Mouse (Mus musculus) kidney, embryonic 15.5 days (tissue): ENCODE measurements around the gene Pou6f1. TPM values are rescaled to one million over a fixed set of nuclear protein-coding genes. Genes with fewer than 3 reads are reported as not detected.
"Not testable (repeated sequence)": the region's sequence is repeated elsewhere in the genome, so short reads cannot be mapped to it uniquely, and the experiment has no call there.

Experiments
- ATAC-seq: fragments of 200-750 bp; cut with Nextera tagmentation; replicated peaks from 2 replicates; pipeline ENCODE4 v1.8.0; 2017; ENCODE audit warnings: moderate TSS enrichment; ENCODE audit not compliant: low FRiP score
- H3K27ac ChIP-seq: fragments of 300-500 bp; sonication (generic); 2 replicates; pipeline ENCODE4 v1.5.1; 2015; ENCODE audit warnings: mild to moderate bottlenecking, inconsistent platforms
- H3K27me3 ChIP-seq: fragments of 300-500 bp; sonication (generic); 2 replicates; pipeline ENCODE4 v1.6.1; 2015; ENCODE audit warnings: inconsistent platforms
- H3K36me3 ChIP-seq: fragments of 300-500 bp; sonication (generic); 2 replicates; pipeline ENCODE4 v1.6.1; 2015; ENCODE audit warnings: inconsistent platforms
- H3K4me1 ChIP-seq: fragments of 300-500 bp; sonication (generic); 2 replicates; pipeline ENCODE4 v1.6.1; 2015; ENCODE audit warnings: inconsistent platforms
- H3K4me2 ChIP-seq: fragments of 300-500 bp; sonication (generic); 2 replicates; pipeline ENCODE4 v1.6.1; 2015; ENCODE audit warnings: moderate library complexity, mild to moderate bottlenecking, inconsistent platforms
- H3K4me3 ChIP-seq: fragments of 300-500 bp; sonication (generic); replicated peaks from 2 replicates; pipeline ENCODE4 v1.5.1; 2015; ENCODE audit warnings: mild to moderate bottlenecking, inconsistent platforms
- H3K9ac ChIP-seq: fragments of 300-500 bp; sonication (generic); 2 replicates; pipeline ENCODE4 v1.6.1; 2015; ENCODE audit warnings: mild to moderate bottlenecking, inconsistent platforms
- H3K9me3 ChIP-seq: fragments of 300-500 bp; sonication (generic); replicated peaks from 2 replicates; pipeline ENCODE4 v1.6.1; 2016; ENCODE audit warnings: inconsistent platforms
- WGBS: fragments of 180-500 bp; shearing (Covaris S2); methylation state at CpG from one replicate; pipeline ENCODE4 v1.1.7; 2015; ENCODE audit warnings: mixed read lengths; 5-methylcytosine and 5-hydroxymethylcytosine counted together
- polyA plus RNA-seq: library from polyadenylated mRNA; unstranded; fragments of >200 nt; fragmentation: Nextera tagmentation; extraction: Ambion mirVana; gene quantifications from 2 replicates; pipeline ENCODE4 v1.2.1, GENCODE M21; 2015

Gene Pou6f1
- polyA plus RNA-seq, 1 experiment from 2014 or later = 8.4 TPM

DNA sequence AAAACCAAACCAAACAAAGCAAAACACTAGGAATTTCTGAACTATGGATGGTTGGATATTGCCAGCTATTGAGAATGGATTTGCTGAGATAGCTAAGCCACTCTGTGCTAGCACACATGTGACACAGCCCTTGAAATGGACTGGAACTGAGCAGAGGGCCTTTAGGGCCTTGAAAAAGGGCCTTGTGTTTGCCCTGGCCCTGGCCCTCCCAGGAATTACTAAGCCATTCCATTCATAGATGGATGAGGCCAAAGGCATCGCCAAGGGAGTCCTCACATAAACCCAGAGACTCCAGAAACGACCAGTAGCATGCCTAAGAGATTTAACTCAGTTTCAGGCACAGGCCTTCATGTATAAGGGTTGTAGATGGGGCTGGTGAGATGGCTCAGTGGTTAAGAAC is 33.3 kb downstream of the Pou6f1 start:
- no peak overlapping the region for H3K27ac ChIP-seq
- H3K4me1 ChIP-seq = no peaks in the 10 kb centered on the region
- no peaks in the 10 kb centered on the region for H3K9me3 ChIP-seq
- no peaks in the 10 kb centered on the region for H3K27me3 ChIP-seq
- H3K36me3 ChIP-seq = no peaks in the 10 kb centered on the region
- H3K4me3 ChIP-seq = no peak overlapping the region
- no peak for ATAC-seq
- H3K4me2 ChIP-seq = no peak overlapping the region
- WGBS = 70% methylated on average over 2 of the region's 2 CpGs
- H3K9ac ChIP-seq = no peak overlapping the region

DNA sequence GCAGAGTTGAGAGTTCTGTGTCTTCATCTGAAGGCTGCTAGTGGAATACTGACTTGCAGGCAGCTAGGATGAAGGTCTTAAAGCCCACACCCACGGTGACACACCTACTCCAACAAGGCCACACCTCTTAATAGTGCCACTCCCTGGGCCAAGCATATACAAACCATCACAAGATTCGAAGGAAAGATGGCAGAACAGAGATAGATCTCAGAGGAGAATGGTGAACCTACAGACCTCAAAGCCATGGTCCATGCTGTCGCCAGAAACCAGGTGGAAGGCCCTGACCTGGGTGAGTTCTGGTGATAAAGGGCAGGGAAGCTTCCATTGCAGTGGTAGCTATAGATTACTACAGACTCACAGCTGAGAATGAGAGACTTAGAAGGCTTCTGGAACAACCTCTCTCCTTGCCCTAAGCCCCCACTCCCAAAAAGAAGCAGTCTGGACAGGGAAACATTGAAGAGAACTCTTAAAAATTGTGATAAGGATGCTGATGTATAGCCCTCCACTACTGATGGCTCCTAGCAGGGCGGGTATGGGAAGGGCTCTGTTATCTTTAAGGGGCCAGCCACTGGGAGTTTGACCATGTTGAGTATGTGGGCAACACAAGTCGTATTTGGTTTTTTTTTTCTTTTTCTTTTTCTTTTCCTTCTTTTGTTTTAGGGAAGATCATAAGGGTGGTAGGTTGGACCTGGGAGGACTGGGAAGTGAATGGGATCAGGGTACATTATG is 41.9 kb downstream of the Pou6f1 start:
- Histone ChIP-seq H3K36me3 (no peaks in the 10 kb centered on the region), H3K9me3 (no peaks in the 10 kb centered on the region), H3K27me3 (no peaks in the 10 kb centered on the region), H3K4me1 (no peaks in the 10 kb centered on the region), H3K4me3 (no peak overlapping the region), H3K4me2 (no peak overlapping the region), H3K9ac (no peak overlapping the region), H3K27ac (no peak overlapping the region)
- WGBS = 81% methylated on average over 5 of the region's 5 CpGs
- no peak for ATAC-seq

DNA sequence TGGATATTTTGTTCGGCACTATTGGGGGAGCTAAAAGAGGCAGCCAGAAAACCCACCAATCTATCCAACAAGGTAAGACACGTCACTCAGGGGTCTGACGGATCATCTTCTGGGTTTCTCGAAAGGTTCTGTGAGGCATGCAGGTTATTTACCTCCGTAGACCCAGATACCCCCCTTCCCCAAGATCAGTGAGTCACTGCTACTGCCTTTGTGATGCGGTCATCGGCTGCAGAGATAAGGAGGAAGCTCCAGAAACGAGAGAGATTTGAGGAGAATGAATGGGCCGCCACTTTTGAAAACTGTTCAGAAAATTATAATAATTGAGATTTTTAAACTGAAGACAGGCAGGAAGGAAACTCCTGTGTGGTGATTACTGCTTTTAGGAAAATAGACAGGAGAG is 43.4 kb downstream of the Pou6f1 start:
- H3K9me3 ChIP-seq = no peaks in the 10 kb centered on the region
- no peak overlapping the region for H3K27ac ChIP-seq
- H3K27me3 ChIP-seq = no peaks in the 10 kb centered on the region
- 83% methylated on average over 9 of the region's 9 CpGs for WGBS
- H3K9ac ChIP-seq = no peak overlapping the region
- no peaks in the 10 kb centered on the region for H3K4me1 ChIP-seq
- no peak overlapping the region for H3K4me2 ChIP-seq
- H3K4me3 ChIP-seq = no peak overlapping the region
- no peaks in the 10 kb centered on the region for H3K36me3 ChIP-seq
- no peak for ATAC-seq

DNA sequence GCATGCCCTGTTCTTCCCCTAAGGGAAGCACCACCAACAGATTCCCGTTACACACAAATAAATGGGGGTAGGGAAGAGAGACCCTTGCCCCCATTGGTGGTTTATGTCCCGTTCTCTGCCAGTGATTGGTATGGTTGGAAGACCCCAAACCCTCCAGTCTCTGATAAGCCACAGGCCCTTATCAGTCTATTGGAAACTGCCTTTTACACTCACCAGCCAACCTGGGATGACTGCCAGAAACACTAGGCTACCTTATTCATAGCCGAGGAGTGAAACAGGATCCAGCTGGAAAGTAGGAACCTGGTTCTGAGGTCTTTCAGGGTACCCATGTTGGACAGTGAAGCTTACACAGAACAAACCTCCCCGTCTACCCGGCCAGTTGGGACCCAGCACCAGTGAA is 43.8 kb downstream of the Pou6f1 start:
- no peak for ATAC-seq
- WGBS = 87% methylated on average over 5 of the region's 5 CpGs
- no peaks in the 10 kb centered on the region for H3K36me3 ChIP-seq

DNA sequence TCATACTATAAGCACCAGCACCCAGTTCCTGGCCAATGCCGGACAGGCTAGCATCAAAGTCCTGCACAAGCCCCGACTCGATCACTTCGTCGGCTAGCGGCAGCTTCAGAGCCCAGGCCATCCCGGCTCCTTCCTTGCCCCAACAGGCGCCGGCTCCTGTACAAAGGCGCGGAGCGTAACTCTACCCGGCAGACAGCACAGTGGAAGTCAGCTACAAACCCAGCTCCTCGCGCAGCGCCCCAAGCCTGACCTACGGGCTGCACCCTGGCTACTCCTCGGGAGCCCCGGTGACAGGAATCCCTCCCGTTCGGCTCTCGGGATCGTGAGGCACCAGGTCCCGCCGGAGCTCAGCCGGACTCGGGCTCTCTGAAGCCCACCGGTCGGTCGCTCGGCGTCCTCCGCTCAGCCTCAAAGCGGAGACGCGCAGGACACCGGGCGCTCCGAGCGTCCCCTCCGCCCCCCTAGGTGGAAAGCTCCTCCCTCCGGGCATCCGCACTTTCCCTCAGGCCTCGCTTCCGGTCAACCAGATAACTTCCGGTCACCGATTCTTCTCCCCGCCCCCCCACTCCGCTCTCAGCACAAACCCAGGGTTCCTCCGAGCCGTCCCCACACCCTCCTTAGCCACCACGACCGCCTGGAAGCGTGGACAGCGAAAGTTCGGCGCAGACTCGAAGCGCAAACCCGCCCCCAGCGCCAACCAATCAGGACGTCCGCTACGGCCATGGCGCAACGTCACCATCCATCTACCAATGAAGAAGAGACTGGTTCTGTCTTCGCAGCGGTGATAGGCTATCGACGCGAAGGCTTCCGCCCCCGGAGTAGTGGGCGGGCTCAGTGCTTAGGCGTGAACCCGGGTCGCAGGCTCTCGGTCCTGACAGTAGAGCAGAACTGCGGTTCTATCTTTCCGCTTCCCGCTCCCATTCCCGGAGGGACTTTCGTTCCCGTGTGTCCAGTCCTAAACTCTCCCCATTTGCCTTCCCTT is 48.2 kb downstream of the Pou6f1 start, which contains the start of gene Tfcp2:
Gene Tfcp2 (minus strand): TSS at position 683 of the 982 bp plus-strand sequence.
- Histone ChIP-seq H3K4me3 (peak within 1 kb of the TSS; percentile 71), H3K27ac (peak within 1 kb of the TSS; percentile 98), H3K9ac (peak within 1 kb of the TSS; percentile 84), H3K27me3 (no peaks in the 10 kb centered on the region), H3K4me2 (peak within 1 kb of the TSS; percentile 88), H3K4me1 (peaks cover 12% of the 10 kb centered on the region), H3K36me3 (peaks cover 28% of the 10 kb centered on the region), H3K9me3 (no peaks in the 10 kb centered on the region)
- peak; percentile 99 for ATAC-seq
- under 1% methylated on average over 84 of the region's 84 CpGs for WGBS

More for the DNA sequence above, 43.8 kb downstream of the Pou6f1 start:
- Histone ChIP-seq H3K27ac (no peak overlapping the region), H3K9ac (no peak overlapping the region), H3K27me3 (no peaks in the 10 kb centered on the region), H3K4me1 (peaks cover under 1% of the 10 kb centered on the region; the same call in 1 of the 2 replicates), H3K4me2 (no peak overlapping the region), H3K4me3 (no peak overlapping the region), H3K9me3 (no peaks in the 10 kb centered on the region)

DNA sequence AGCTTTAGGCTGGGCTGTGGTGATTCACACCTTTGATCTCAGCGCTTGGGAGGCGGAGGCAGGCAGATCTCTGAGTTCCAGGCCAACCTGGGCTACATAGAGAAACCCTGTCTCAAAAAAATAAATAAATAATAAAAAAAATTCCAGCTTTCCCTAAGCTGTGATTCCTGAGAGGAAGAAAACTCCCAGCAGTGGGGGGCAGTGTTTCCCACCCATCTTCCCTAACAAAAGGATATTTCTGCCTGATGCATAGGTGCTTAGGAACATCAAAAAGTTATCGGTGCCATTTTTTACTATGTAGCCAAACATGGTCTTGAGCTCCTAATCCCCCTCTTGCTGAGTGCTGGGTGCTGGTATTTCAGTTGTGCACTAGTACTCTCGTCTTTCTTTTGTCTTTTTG is 49.5 kb downstream of the Pou6f1 start:
- Histone ChIP-seq H3K9me3 (peaks cover 4% of the 10 kb centered on the region; the same call in 1 of the 2 replicates), H3K27me3 (no peaks in the 10 kb centered on the region), H3K27ac (no peak overlapping the region), H3K36me3 (peaks cover 42% of the 10 kb centered on the region), H3K4me1 (peaks cover 12% of the 10 kb centered on the region), H3K4me3 (peak overlapping the region; percentile 71), H3K9ac (peak overlapping the region; percentile 84; the same call in 1 of the 2 replicates), H3K4me2 (peak overlapping the region; percentile 88)
- WGBS = 92% methylated on average over 4 of the region's 4 CpGs
- ATAC-seq = no peak

DNA sequence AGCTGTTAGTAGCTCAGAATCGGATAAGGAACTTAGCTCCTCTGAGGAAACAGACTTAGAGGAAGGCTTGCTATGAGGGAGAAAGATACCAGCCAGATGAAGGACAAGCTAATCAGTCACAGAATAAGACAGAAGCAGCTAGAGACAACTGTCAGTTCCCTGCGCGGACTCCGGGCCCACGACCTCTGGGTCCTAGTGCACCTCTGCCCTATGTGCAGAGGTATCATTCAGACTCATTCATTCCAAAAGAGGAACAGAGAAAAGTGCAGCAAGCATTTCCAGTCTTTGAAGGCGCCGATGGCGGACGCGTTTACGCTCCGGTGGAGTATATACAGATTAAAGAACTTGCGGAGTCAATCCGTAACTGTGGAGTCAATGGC is 56.1 kb downstream of the Pou6f1 start:
- not testable (repeated sequence) for H3K4me2 ChIP-seq, H3K27ac ChIP-seq, H3K9me3 ChIP-seq, H3K9ac ChIP-seq, ATAC-seq, H3K27me3 ChIP-seq, H3K4me3 ChIP-seq, H3K4me1 ChIP-seq
- H3K36me3 ChIP-seq = peaks cover 66% of the 10 kb centered on the region
- 98% methylated on average over 14 of the region's 14 CpGs for WGBS

DNA sequence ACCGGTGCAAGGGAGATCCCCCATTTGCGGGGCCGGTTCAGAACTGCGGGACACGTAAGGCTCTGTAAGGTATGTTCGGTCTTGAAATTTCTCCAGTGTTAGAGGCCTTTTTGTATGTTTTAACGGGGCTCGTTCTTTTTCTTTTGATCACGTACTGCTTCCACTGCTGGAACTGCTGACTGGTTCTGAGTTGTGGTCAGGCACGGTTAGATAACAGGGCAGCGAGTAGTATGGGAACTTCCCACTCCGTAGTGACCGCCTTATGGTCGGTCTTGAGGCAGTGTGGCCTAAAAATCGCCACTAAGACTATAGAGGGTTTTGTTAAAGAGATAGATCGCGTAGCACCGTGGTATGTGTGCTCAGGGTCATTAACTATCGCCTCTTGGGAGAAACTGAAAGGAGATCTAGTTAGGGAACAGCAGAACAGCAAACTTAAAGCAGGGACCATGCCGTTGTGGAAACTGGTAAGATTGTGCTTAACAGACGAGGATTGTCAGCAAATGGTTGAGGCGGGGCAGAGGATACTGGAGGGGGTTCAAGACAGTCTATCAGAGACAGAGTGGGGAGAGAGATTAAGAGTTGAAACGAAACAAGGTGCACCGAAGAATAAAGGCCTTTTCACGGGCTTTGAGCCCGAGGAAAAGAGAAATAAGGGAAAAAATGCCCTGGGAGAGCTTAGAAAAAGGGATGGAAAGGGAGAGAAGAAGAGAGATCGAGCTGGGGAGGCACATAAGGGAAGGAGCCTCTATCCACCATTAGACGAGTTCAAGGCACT is 56.7 kb downstream of the Pou6f1 start:
- not testable (repeated sequence) for ATAC-seq, H3K4me1 ChIP-seq, H3K27ac ChIP-seq, H3K9me3 ChIP-seq, H3K9ac ChIP-seq, H3K27me3 ChIP-seq, H3K4me2 ChIP-seq, H3K4me3 ChIP-seq
- H3K36me3 ChIP-seq = peaks cover 60% of the 10 kb centered on the region
- 96% methylated on average over 28 of the region's 28 CpGs for WGBS

DNA sequence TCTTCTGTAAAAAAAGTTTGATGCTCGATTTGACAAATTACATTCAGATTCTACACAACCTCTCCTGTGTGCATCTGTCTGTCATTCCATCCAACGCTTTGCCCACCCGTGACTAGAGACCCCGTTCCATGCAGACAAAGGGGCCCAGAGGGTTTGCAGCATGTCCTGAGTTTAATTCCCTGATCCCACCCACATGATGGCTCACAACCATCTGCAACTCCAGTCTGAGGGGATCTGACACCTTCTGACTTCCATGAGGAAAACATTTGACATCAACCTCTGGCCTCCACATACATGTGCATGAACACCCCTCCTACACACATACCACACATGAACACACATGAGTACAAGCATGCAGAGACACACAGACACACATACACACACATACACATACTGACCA is 58.4 kb downstream of the Pou6f1 start:
- H3K9ac ChIP-seq = no peak overlapping the region
- H3K4me2 ChIP-seq = no peak overlapping the region
- peaks cover 53% of the 10 kb centered on the region for H3K36me3 ChIP-seq
- H3K4me3 ChIP-seq = no peak overlapping the region
- ATAC-seq = no peak
- H3K27ac ChIP-seq = no peak overlapping the region
- 94% methylated on average over 4 of the region's 4 CpGs for WGBS
- H3K4me1 ChIP-seq = no peaks in the 10 kb centered on the region
- no peaks in the 10 kb centered on the region for H3K27me3 ChIP-seq
- peaks cover 4% of the 10 kb centered on the region; the same call in 1 of the 2 replicates for H3K9me3 ChIP-seq

DNA sequence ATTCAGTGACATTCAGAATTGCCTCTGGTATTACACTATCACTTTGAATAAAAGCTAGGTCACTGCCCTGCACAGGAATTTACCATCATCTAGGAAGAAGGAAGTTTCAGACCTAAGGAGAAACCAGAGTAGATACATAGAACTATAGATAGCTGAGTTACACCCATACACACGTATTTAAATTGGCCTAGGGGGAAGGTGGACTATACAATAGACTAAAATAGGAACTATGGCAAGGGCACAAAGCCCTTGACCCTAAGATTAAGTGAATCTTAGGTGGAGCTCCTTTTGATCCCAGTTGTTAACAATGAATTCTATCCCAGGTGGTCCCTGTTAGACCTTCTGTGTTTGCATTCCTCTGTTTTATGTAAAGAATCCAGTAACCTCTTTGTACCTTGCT is 58.8 kb downstream of the Pou6f1 start:
- not testable (repeated sequence) for H3K4me1 ChIP-seq, H3K27ac ChIP-seq, H3K4me2 ChIP-seq, H3K4me3 ChIP-seq, H3K9ac ChIP-seq, ATAC-seq, H3K27me3 ChIP-seq, H3K9me3 ChIP-seq
- 85% methylated on average over 1 of the region's 1 CpGs for WGBS
- peaks cover 51% of the 10 kb centered on the region for H3K36me3 ChIP-seq

DNA sequence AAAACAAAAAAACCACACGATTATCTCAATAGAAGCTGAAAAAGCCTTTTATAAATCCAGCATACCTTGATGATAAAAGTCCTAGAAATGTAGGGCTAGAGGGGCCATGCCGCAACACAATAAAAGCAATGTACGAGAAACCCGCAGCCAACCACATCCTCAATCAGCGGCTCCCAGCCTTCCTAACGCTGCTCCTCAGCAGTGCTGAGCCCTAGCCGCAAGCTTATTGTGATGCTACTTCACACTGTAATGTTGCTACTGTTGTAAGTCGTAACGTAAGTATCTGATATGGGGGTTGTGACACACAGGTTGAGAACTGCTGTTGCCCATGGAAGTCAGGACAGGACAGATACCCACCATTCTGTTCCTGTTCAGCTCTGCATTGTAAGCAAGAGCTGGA is 60.4 kb downstream of the Pou6f1 start:
- Histone ChIP-seq H3K4me2 (no peak overlapping the region), H3K4me1 (no peaks in the 10 kb centered on the region), H3K27me3 (no peaks in the 10 kb centered on the region), H3K4me3 (no peak overlapping the region), H3K9ac (no peak overlapping the region), H3K27ac (no peak overlapping the region), H3K36me3 (peaks cover 58% of the 10 kb centered on the region), H3K9me3 (no peaks in the 10 kb centered on the region)
- WGBS = 96% methylated on average over 9 of the region's 9 CpGs
- ATAC-seq = no peak
